Comparison of ENCODE assay signal across 8 mouse cellular contexts in genomic region chr16:92697227-92697736, GRCm38 (mm10).
DNase-seq lines count a peak whose midpoint lies in the region; ATAC-seq lines count a peak whose summit lies in the region.

No protein-coding gene starts in this region.

- peak; percentile 84 for ATAC-seq in hindbrain, embryonic 16.5 days
- ATAC-seq in liver, embryonic 12.5 days: peak; percentile 92
- ATAC-seq in monocyte, adult 5-6 weeks (replicated peaks; ENCODE audit: insufficient number of reproducible peaks, low FRiP score, low TSS enrichment, poor library complexity, severe bottlenecking): peak; percentile 22
- peak; percentile 94 for ATAC-seq in stomach, embryonic 16.5 days (ENCODE audit: insufficient read depth, low FRiP score)

- H3K27me3 ChIP-seq in hindbrain, embryonic 16.5 days (replicated peaks; ENCODE audit: control insufficient read depth, insufficient read depth, low read length): peaks cover 54% of the 10 kb centered on the region
- peaks cover 25% of the 10 kb centered on the region; the same call in 1 of the 2 replicates for H3K27me3 ChIP-seq in liver, embryonic 12.5 days (replicated peaks)
- H3K27me3 ChIP-seq in stomach, embryonic 16.5 days (ENCODE audit: control insufficient read depth, insufficient read depth, low read length): peaks cover 28% of the 10 kb centered on the region

- H3K9ac ChIP-seq in hindbrain, embryonic 16.5 days (ENCODE audit: low read depth, low read length): peak overlapping the region; percentile 60
- peak overlapping the region; percentile 93 for H3K9ac ChIP-seq in liver, embryonic 12.5 days
- peak overlapping the region; percentile 86 for H3K9ac ChIP-seq in stomach, embryonic 16.5 days (ENCODE audit: low read length)

- DNase-seq in layer of hippocampus, postnatal 36 days: peak; percentile 17 to 18
- DNase-seq in layer of hippocampus, adult 8-10 months (ENCODE audit: low spot score in 2 of 2): no peak
- peak; percentile 50 to 70 for DNase-seq in cerebellum, postnatal 25 days
- DNase-seq in gastrocnemius, adult 8-10 months (ENCODE audit: low spot score in 2 of 2): peak; percentile 66 to 75

- H3K27ac ChIP-seq in hindbrain, embryonic 16.5 days (ENCODE audit: low read depth, low read length): no peak overlapping the region
- peak overlapping the region; percentile 93 for H3K27ac ChIP-seq in liver, embryonic 12.5 days
- H3K27ac ChIP-seq in stomach, embryonic 16.5 days (ENCODE audit: low read length): peak overlapping the region; percentile 91

- 0% methylated on average over 46 of the region's 53 CpGs for WGBS in hindbrain, embryonic 16.5 days
- under 1% methylated on average over 53 of the region's 53 CpGs for WGBS in liver, embryonic 12.5 days (ENCODE audit: insufficient replicate concordance)
- WGBS in stomach, embryonic 16.5 days: under 1% methylated on average over 49 of the region's 53 CpGs

- no peaks in the 10 kb centered on the region for H3K36me3 ChIP-seq in hindbrain, embryonic 16.5 days (ENCODE audit: control insufficient read depth, insufficient read depth, low read length)
- no peaks in the 10 kb centered on the region for H3K36me3 ChIP-seq in liver, embryonic 12.5 days
- no peaks in the 10 kb centered on the region for H3K36me3 ChIP-seq in stomach, embryonic 16.5 days (ENCODE audit: control insufficient read depth, insufficient read depth, low read length)

- H3K9me3 ChIP-seq in hindbrain, embryonic 16.5 days (ENCODE audit: control insufficient read depth, low read length): no peaks in the 10 kb centered on the region
- no peaks in the 10 kb centered on the region for H3K9me3 ChIP-seq in liver, embryonic 12.5 days (replicated peaks)
- no peaks in the 10 kb centered on the region for H3K9me3 ChIP-seq in stomach, embryonic 16.5 days (replicated peaks; ENCODE audit: control insufficient read depth, low read length)

- H3K4me2 ChIP-seq in hindbrain, embryonic 16.5 days (ENCODE audit: low read length): peak overlapping the region; percentile 92
- peak overlapping the region; percentile 100 for H3K4me2 ChIP-seq in liver, embryonic 12.5 days
- peak overlapping the region; percentile 99 for H3K4me2 ChIP-seq in stomach, embryonic 16.5 days (ENCODE audit: low read depth, low read length)

- peak overlapping the region; percentile 49 for H3K4me3 ChIP-seq in hindbrain, embryonic 16.5 days (ENCODE audit: low read length)
- peak overlapping the region; percentile 80 for H3K4me3 ChIP-seq in liver, embryonic 12.5 days
- peak overlapping the region; percentile 71 for H3K4me3 ChIP-seq in stomach, embryonic 16.5 days (replicated peaks; ENCODE audit: low read length)

- H3K4me1 ChIP-seq in hindbrain, embryonic 16.5 days (ENCODE audit: control insufficient read depth, insufficient read depth, low read depth, low read length): peaks cover 29% of the 10 kb centered on the region
- peaks cover 83% of the 10 kb centered on the region for H3K4me1 ChIP-seq in liver, embryonic 12.5 days
- peaks cover 14% of the 10 kb centered on the region for H3K4me1 ChIP-seq in stomach, embryonic 16.5 days (ENCODE audit: control insufficient read depth, insufficient read depth, low read length)

Comparison
In these comparisons a context has a peak if more than half of its experiments do, and no peak if none do; other contexts are left out.
1. DNase-seq: peak in layer of hippocampus, postnatal 36 days (2 of 2), cerebellum, postnatal 25 days (2 of 2) and gastrocnemius, adult 8-10 months (2 of 2); none in layer of hippocampus, adult 8-10 months (0 of 2).
2. ATAC-seq: peak in every context shown above with its lines; median percentile 94 in stomach, embryonic 16.5 days; 92 in liver, embryonic 12.5 days; 84 in hindbrain, embryonic 16.5 days; 22 in monocyte, adult 5-6 weeks.
3. Peak in every context shown above with its lines, with median percentiles within 50 percentile points of each other: H3K4me2 ChIP-seq, H3K4me3 ChIP-seq and H3K9ac ChIP-seq.